Mouse (Mus musculus) spleen, postnatal 14 days (tissue): ENCODE results near the gene Fanci.

Experiments
- DNase-seq, 2 experiments: peaks; one replicate each; pipeline ENCODE4 v3.0.0; 2021 to 2022; ENCODE audit warnings: low spot score in 2 of 2

Gene Fanci

DNA sequence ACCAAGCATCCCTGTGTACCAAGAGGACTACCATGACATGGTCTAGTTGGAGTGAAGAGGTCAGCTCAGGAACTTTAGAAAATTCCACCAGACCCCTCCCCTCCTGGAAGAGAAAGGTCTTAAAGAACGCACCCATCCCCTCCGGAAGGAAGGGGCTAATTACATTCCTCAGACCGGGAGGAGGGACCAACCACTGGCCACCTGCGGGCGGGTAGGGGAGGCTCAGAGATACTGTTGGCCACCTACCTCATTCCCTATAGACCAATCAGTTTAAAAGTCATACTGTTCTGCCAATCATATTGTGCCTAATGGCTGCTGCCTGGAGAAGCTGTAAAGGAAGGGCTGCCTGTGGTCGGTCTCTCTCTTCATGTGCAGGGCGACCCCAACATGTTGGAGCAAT lies 3.7 kb upstream of the Fanci start:
- no peak for DNase-seq

DNA sequence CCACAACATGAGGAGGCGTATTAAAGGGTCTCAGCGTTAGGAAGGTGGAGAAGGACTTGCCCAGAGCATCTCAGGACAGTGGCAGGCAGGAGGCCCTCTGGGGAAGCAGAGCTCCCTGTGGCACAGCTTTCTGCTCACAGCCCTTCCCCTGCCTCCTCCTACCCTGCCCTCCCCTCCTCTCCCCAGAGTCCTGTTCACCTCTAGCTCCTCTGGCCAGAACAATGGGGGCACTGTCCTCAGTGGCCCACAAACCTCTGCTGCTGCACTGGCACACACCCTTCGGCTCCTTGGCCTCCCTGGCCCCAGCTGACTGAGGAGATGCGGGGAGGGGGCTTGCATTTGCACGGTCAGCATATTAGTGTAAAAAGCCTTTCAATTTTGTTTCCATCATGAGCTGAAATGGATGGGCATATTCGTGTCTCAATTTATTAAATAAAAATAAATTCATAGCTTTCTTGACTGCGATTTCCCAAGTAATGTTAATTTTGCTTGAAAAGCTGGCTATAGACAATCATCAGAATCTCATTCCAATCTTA lies 3.0 kb upstream of the Fanci start:
- DNase-seq = no peak

DNA sequence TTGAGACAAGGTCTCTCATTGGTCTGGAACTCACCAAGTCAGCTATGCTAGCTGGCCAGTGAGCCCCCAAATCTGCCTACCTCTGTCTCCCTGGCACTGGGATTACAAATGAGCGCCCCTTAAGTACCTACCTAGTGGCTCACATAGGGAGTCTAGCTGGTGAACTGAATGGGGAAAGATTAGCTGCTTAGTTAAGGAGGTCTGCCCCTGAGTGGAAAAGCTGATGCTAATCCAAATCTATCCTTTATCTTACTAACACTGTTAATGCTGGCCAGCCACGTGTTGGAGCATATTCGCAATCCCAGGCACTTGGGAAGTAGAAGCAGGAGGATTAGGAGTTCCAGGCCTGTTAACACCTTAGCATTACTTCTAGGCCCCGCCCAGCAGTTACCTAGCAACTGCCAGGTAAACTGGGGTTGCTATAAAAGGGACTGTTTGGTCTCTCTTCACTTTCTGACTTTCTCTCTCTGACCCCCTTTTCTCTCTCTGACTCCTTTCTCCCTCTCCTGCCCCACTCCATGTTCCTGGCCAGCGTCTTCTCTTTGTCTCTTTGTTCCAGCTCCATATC lies 1.5 kb upstream of the Fanci start:
- DNase-seq = no peak

DNA sequence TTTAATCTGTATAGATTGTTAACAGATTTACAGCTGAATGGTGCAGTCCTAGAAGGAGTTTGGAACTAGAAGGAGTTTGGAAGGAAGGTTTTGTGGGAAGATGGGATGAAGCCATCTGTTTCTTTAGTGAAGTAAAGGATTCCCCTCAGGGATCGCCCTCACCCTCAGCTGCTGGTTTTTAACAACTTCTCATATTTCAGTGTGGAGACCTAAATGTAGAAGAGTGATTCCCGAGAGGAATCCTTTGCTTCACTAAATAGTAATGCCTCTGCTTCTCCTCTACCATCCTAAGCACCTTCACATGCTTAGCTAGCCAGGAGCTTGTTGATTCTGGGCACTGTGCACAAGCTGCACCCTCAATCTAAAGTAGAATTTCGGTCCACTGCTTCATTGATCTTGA lies 258 bp upstream of the Fanci start:
- DNase-seq = no peak

DNA sequence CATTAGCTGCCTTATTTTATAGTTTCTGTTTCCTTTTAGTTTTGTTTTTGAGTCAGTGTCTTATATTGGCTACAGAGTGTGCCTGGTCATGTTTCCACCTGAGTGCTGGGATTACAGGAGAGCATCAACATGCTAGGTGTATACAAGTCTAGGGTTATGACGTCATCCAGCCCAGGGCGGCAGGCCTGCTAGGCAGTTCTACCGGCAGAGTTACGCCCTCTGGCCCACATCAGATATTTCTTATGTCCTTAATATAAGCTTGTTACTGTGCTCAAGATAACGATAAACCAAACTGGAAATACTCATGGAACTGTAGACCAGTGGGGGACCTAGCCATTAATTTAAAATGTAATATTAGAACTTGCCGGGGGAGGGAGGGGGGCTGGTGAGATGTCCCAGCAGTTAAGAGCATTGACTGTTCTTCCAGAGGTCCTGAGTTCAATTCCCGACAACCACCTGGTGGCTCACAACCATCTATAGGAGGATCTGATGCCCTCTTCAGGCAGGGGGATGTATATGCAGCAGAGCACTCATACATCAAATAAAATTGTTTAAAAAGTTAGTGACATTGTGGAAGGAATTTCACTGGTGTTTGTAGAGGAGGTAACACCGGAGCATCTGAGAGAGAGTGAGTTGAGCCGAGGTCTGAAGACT lies 1.3 kb downstream of the Fanci start:
- DNase-seq = peak in 1 of 2 experiments; percentile 32

DNA sequence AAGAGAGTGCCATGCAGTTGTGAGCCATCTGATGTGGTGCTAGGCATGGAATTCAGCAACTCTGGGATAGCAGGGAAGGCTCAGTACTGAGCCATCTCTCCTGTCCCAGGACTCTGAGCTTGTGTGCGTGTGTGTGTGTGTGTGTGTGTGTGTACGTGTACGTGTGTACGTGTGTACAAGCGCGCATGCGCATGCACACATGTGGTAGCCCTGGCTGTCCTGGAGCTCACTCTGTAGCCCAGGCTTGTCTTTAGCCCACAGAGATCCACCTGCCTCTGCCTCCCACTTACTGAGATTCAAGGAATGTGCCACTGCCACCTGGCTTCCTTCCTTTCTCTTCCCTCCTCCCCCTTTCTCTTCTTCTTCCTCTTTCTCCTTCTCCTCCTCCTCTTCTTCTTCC lies 2.2 kb downstream of the Fanci start:
- DNase-seq = no peak

DNA sequence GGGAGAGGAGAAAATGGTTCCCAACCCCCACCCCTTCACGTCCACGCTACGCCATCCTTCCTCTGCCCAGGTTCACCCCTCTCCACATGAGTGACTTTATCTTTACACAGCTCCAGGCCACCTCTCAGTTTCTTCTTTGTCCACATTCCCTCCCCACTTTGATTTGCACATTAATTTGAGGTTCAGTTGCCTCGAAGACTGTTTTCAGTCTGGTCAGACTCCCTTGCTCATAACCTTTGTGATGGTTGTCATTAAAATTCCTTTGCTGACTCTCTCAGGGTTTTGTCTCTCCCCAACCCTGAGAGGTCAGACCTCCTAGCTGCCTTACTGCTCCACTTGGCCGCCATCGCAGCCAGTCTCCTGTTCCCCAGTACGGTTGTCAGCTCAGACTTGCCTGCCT lies 2.9 kb downstream of the Fanci start:
- DNase-seq = no peak

DNA sequence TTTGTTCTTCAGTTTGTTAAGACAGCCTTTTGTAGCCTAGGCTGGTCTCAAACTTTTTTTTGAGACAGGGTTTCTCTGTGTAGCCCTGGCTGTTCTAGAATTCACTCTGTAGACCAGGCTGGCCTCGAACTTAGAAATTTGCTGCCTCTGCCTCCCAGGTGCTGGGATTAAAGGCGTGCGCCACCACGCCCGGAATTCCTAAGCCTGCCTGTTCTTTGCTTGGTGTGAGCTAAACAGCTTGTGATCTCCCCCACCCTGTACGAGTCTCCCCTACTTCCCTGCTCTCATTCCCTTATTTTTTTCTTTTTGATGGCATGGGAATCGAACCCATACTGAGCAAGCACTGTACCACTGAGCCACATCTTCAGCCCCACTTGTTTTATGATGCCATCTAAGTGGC lies 3.5 kb downstream of the Fanci start:
- no peak for DNase-seq

DNA sequence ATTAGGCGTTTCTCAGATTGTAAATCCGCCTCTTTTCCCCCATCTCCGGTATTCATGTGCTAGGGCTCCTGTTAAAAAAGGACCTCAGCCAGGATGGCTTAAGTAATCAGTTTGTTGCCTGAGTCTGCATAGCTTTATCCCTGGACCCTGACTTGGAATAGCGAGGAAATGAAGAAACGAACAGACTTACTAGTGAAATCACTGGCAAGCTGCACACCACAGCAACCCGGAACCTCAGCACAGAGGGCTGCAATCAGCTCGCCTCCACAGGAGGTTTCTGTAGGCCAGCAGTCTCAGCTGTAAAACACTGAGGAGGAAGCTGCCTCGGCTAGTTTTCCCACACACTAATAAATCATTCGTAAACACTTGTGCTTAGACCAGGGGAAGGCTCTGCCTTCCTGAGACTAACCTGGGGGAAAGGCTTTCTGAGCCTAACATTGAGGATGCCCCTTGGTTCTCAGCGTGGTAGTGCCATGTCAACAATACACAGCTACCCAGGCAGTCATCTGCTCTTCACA lies 5.8 kb downstream of the Fanci start:
- DNase-seq = no peak

DNA sequence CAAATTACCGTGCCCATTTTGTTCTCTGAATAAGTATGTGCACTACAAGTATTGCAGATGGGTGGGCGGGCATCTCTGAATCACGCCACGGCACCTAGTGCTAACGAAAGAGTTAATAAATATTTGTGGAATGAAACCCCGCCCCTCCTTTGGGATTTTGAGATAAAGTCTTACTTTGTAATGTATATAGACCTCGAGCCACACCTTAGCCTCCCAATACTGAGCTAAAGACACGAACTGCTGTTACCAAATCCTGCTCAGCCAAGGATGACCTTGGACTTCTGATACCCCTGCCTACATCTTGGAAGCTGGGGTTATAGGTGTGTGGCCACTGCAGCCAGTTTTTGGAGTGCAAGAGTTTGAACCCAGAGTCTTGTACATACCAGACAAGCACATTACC lies 6.7 kb downstream of the Fanci start:
- no peak for DNase-seq

DNA sequence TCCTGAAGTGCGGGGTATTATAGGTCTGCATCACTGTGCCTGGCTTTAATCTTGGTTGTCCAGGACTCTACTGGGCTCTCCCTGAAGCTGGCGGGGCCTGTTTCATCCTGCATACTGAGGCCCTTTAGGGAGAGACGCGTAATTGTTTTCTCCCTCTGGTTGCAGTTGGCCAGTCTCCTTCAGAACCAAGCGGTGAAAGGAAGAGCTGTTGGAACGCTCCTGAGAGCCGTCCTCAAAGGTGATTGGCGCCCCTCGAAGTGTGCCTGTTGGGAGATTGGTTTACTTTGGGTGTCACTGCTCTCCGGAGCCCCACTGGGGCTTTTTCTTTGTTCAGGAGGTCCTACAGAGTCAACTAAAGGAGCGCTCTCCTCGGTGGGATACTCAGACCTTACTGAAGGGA lies 7.2 kb downstream of the Fanci start:
- DNase-seq = no peak

DNA sequence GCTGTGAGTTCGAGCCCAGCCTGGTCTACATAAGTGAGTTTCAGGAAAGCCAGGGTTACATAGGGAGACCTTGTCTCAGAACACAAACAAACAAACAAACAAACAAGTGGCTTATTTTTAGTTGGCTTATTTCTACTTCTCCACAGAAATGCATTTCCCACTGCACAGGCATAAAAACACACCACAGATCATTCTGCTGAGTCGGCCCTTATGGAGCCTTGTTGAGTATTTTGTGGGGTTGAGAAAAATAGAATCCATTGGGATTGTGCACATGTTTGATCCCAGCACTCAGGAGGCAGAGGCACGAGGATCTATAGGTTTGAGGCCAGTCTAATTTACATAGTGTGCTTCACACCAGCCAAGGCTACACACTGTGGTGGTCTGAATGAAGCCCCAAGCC lies 8.6 kb downstream of the Fanci start:
- DNase-seq = no peak

DNA sequence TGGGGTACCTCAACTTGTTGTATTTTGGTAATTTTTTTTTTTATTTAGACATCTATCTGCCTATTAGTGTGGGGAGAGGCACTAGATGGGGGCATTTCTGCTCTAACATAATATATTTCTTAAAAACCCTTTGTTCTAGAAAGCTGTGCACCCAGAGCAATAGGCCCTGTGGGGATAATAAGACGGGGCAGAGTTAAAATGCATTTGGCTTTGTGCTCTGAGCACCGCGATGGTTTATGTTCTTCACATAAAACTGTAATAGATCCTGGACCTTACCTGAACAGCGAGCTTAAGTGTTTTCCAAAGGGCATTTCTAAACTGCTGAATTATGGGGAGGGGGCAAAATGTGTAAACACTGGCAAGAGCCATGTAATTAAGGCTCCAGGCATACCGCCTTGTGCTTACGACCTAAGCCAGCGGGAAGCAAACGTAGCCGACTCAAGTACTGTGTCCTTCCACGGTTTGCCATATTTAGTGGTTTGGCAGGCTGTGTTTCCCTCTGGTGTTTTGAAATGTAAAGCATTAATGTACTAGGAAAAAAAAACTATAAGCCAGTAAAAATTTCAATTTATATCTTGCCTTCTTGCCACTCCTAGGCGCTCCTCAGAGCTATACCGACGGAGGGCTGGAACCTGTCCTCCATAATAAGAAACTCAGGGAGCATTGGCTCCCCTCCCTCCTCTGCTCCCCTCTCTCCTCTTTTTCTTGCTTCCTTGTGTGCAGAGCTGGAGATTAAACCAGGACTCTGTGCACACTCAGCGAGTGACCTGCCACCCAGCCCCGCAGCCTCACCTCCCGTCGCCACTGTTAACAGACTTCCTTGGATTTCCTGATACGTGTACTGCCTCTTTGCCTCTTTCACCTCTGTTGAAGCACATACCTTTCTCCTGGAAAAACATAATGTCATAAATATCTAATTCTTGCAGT lies 23.0 kb downstream of the Fanci start:
- DNase-seq = no peak

DNA sequence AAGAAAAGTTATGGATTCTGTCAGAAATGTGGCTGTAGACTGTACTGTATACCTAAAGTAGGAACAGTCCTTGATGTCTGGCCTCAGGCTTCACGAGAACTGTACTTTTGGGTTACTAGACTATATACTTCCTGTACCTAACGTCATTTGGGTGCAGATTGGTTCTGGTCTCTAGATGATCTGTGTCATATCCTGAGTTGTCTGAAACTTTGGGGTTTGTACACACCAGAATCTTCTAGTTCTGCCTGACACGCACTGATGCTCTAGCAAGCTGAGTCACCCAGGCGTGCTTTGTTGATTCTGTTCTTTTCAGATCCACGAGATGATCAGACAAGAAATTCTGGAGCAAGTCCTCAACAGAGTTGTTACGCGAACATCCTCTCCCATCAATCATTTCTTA lies 28.2 kb downstream of the Fanci start:
- no peak for DNase-seq

DNA sequence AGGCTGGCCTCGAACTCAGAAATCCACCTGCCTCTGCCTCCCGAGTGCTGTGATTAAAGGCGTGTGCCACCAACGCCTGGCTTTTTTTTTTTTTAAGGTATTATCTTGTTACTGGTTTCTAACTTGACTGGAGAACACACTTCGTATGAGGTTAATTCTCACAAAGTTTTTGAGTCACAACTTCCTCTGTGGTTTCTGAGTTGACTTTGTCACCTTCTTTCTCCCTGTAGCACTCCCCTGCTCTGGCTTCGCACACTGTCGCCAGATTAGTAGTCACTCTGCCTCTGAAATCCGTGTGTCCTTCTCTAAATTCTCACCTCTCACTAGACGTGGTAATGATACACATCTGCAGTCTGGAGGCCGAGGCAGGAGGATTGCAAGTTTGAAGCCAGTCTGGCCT lies 31.1 kb downstream of the Fanci start:
- DNase-seq = no peak

DNA sequence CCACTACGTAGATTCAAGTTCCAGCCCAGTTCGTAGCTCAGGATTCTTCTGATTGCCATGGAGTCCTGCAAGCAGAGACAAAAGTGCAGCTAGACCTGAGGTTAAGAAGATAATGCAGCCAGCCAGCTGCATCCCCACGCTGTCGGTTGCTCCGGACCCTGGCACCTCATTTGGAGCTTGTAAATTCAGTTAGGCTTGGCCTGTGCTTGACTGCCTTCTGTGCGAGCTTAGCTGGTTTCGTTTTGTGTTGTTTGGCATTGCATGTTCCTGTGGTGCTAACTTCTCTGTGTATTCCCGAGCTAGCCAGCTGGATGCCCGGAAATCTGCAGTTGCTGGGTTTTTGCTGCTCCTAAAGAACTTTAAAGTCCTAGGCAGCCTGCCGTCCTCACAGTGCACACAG lies 34.1 kb downstream of the Fanci start:
- DNase-seq = no peak

DNA sequence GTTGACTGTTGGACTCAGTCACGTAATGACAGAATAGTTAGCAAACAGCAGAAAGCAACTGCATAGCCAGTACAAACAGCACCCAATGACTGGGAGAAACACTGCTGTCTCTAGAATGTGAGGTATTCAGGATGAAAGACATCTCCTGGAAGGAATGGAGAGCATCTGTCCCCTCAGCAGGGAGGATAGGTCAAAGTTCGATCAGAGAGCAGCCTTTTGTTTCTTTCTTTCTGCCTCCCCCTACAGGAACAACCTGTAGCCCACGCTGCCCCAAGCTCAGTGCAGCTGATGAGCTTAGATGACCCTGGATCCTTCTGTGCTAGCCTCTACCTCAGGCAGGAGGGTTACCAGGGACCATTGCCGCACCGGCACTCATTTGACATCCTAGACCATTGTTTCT lies 36.5 kb downstream of the Fanci start:
- no peak for DNase-seq

DNA sequence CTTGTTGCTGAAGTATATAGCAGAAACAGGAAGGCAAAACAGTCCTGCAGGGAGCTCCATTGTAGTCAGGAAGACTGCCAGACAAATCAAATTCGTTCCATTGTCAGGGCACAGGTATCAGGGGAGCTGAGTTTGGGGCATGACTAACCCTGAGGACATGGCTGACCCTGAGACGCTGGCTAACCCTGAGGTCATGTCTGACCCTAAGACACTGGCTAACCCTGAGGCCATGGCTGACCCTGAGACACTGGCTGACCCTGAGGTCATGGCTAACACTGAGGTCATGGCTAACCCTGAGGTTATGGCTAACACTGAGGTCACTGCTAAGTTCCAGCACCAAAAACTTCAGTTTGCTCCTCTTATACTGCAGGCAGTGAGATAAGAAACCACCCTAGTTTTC lies 48.3 kb downstream of the Fanci start:
- no peak for DNase-seq

DNA sequence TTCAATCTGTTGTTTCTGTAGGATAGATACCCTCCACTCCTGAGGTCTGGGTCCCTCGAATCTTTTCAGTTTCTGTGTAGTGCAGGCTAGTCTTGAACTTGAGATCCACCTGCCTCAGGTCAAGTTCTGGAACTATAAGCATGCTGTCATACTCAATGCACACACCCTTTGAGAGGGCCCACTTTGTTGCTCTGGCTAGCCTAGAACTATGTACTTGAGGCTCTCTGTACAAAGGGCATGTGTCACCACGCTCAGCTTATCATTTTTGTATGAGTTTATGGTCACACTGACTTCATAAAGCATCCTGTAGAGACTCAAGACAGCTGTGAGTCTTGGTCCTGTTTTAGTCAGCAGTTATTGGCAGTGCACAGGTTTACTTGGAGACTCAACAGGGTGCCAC lies 55.3 kb downstream of the Fanci start:
- no peak for DNase-seq

DNA sequence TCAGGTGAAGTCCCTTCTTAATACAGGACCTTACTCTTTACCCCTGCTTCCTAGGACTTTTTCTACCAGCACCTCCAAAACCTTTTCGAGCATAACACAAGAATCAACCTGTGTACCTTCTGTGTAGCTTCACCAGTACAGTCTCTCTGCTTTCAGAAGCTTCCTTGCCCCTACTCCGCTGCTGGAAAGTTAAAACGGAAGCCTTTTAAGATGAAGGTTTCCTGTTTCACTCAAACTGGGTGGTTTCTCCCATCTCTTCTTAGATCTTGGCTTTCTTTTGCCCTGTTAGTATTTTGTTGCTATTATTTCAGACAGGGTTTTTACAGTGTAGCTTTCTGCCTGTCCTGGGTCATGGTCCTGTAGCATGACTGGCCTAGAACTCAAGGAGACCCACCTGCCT lies 55.8 kb downstream of the Fanci start:
- DNase-seq = no peak

DNA sequence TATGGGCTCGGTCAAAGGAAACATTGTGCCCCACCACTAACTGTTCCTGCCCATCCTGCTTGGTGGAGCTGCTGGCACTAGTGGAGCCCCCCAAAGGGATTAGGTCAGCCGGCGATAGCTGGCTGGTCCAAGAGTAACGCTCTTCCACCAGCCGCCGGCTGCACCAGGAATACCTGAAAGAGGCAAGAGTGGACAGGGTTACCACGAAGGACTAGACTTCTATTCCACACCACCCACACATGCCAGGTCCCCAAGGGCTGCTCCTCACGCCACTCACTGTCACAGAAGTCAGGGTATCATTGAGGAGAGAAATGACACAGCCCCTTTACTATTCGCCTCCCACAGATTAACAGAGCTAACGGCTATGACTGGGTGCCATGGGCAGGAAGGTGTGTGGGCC lies 70.0 kb downstream of the Fanci start:
- DNase-seq = no peak

DNA sequence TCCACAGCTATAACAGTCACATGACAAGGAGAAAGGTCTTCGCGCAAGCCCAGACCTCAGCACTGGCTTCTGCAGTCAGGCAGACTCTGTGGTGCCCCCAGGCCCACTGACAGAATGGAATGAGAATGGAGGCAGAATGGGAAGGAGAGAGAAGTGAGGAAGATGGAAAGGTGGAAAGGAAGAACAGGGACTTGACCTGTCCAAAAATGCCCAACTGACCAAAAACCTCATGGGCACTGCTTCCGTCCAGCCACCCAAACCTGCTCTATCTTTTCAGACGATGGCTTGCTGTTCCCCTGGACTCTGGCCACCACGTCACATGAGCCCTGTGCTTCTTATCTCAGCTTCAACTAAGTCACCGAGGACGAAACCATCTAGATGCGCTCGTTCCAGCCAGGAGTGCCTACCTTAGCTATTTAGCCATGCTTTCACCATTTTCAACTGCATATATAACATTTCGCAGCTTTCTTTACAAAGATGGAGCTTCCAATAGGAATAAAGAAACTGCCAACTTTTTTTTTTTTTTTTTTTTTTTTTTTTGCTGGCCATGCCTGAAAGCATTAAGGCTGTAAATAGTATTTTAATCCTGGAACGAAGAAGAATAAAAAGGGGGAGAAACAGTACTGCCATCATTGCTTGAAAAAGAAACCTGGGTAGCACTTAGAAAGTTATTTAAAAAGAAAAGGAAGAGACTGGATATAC lies 71.8 kb downstream of the Fanci start:
- DNase-seq = no peak
